Mouse (Mus musculus) thymus, adult 2 months (tissue): Measurements from ENCODE around the gene Cma2.
"Not testable (repeated sequence)": the region's sequence is repeated elsewhere in the genome, so short reads cannot be mapped to it uniquely, and the experiment has no call there.

Experiments used
- CTCF ChIP-seq: fragments of 200-500 bp; IDR thresholded peaks from 2 replicates; pipeline ENCODE4 v1.5.1; 2012; ENCODE audit warnings: mild to moderate bottlenecking, control low read depth, low read length, moderate library complexity, borderline replicate concordance; ENCODE audit not compliant: control insufficient read depth, poor library complexity, insufficient read depth; ENCODE audit errors: extremely low read depth
- POLR2A ChIP-seq: fragments of 200-500 bp; IDR thresholded peaks from 2 replicates; pipeline ENCODE4 v1.6.1; 2012; ENCODE audit warnings: mild to moderate bottlenecking, low read length, control low read depth, moderate library complexity; ENCODE audit not compliant: control insufficient read depth, poor library complexity, insufficient read depth; ENCODE audit errors: extremely low read depth

GRCm38 (mm10) chr14:55963900-55964299 is 13.1 kb downstream of the Cma2 start:
- TF ChIP-seq CTCF, POLR2A: not testable (repeated sequence)
